Mouse (Mus musculus) megakaryocyte, embryonic 14.5 days (primary cell): ENCODE measurements at regions not wholly inside any gene's neighbourhood (a gene's known extent, or its start where the extent isn't known, plus 50 kb on each side); places are given as distances from the start of the nearest gene placed in this dataset.

Experiments
- FLI1 ChIP-seq: IDR thresholded peaks from 2 replicates; pipeline ENCODE4 v1.6.1; 2012; ENCODE audit warnings: low read length, inconsistent platforms, mixed read lengths
- GATA1 ChIP-seq: IDR thresholded peaks from 3 replicates; pipeline ENCODE4 v1.6.1; 2012; ENCODE audit warnings: mixed read lengths, low read length, inconsistent platforms, borderline replicate concordance

- TF ChIP-seq FLI1 (no peak), GATA1 (no peak)
Measured at GRCm38 (mm10) chr1:107977686-107978085, 387.9 kb downstream of the Serpinb8 start.
